Mouse (Mus musculus): Measurements from ENCODE around the gene Spo11. TPM values are rescaled to one million over a fixed set of nuclear protein-coding genes. Genes with fewer than 3 reads are reported as not detected.
A peak's percentile ranks its signal among the peaks of the same experiment; 100 is the strongest.

The Spo11 gene
- polyA plus RNA-seq, 1 experiment from 2014 or later, result 0.04 TPM

GRCm38 (mm10) chr2:173023371-173023851 lies 45.9 kb downstream of the Spo11 start:
- H3K4me1 ChIP-seq (ENCODE audit: control insufficient read depth, insufficient read depth, low read length), result peaks cover 70% of the 10 kb centered on the region
- H3K4me2 ChIP-seq (ENCODE audit: low read depth, low read length), result peak overlapping the region; percentile 86
- H3K4me3 ChIP-seq (ENCODE audit: low read length), result peak overlapping the region; percentile 73
- peak overlapping the region; percentile 81 for H3K9ac ChIP-seq (ENCODE audit: low read depth, low read length)
- 59% methylated on average over 7 of the region's 7 CpGs for WGBS
- H3K27ac ChIP-seq (ENCODE audit: low read length), result peak overlapping the region; percentile 50
- peak; percentile 39 for ATAC-seq
- no peaks in the 10 kb centered on the region for H3K9me3 ChIP-seq (ENCODE audit: control insufficient read depth, low read length)
- no peaks in the 10 kb centered on the region for H3K27me3 ChIP-seq (replicated peaks; ENCODE audit: control insufficient read depth, insufficient read depth, low read length)
- H3K36me3 ChIP-seq (ENCODE audit: control insufficient read depth, insufficient read depth, low read length), result 0 out of 2 replicates have a peak, but pooled peaks cover 3% of the 10 kb centered on the region

GRCm38 (mm10) chr2:173023966-173024365 lies 46.5 kb downstream of the Spo11 start:
- Histone ChIP-seq H3K9ac (ENCODE audit: low read depth, low read length) (peak overlapping the region; percentile 81; the same call in 1 of the 2 replicates), H3K4me1 (ENCODE audit: control insufficient read depth, insufficient read depth, low read length) (peaks cover 65% of the 10 kb centered on the region), H3K9me3 (ENCODE audit: control insufficient read depth, low read length) (no peaks in the 10 kb centered on the region), H3K36me3 (ENCODE audit: control insufficient read depth, insufficient read depth, low read length) (0 out of 2 replicates have a peak, but pooled peaks cover 3% of the 10 kb centered on the region), H3K4me2 (ENCODE audit: low read depth, low read length) (peak overlapping the region; percentile 86), H3K27ac (ENCODE audit: low read length) (peak overlapping the region; percentile 50; the same call in 1 of the 2 replicates), H3K27me3 (replicated peaks; ENCODE audit: control insufficient read depth, insufficient read depth, low read length) (no peaks in the 10 kb centered on the region), H3K4me3 (ENCODE audit: low read length) (peak overlapping the region; percentile 73)
- ATAC-seq, result peak; percentile 10
- 66% methylated on average over 4 of the region's 4 CpGs for WGBS

GRCm38 (mm10) chr2:173024392-173024791 lies 46.9 kb downstream of the Spo11 start:
- peaks cover 62% of the 10 kb centered on the region for H3K4me1 ChIP-seq (ENCODE audit: control insufficient read depth, insufficient read depth, low read length)
- no peak for ATAC-seq

GRCm38 (mm10) chr2:173024938-173025337 lies 47.4 kb downstream of the Spo11 start:
- no peak overlapping the region for H3K27ac ChIP-seq (ENCODE audit: low read length)
- 0 out of 2 replicates have a peak overlapping the region, but pooled peaks have one; percentile 86 for H3K4me2 ChIP-seq (ENCODE audit: low read depth, low read length)
- no peak for ATAC-seq
- H3K9me3 ChIP-seq (ENCODE audit: control insufficient read depth, low read length), result no peaks in the 10 kb centered on the region
- H3K36me3 ChIP-seq (ENCODE audit: control insufficient read depth, insufficient read depth, low read length), result 0 out of 2 replicates have a peak, but pooled peaks cover 3% of the 10 kb centered on the region
- H3K27me3 ChIP-seq (replicated peaks; ENCODE audit: control insufficient read depth, insufficient read depth, low read length), result no peaks in the 10 kb centered on the region
- H3K9ac ChIP-seq (ENCODE audit: low read depth, low read length), result peak overlapping the region; percentile 39
- H3K4me3 ChIP-seq (ENCODE audit: low read length), result no peak overlapping the region
- peaks cover 62% of the 10 kb centered on the region for H3K4me1 ChIP-seq (ENCODE audit: control insufficient read depth, insufficient read depth, low read length)
- WGBS, result 31% methylated on average over 4 of the region's 4 CpGs

More at GRCm38 (mm10) chr2:173024392-173024791, 46.9 kb downstream of the Spo11 start:
- H3K36me3 ChIP-seq (ENCODE audit: control insufficient read depth, insufficient read depth, low read length), result 0 out of 2 replicates have a peak, but pooled peaks cover 3% of the 10 kb centered on the region
- no peak overlapping the region for H3K27ac ChIP-seq (ENCODE audit: low read length)
- H3K9me3 ChIP-seq (ENCODE audit: control insufficient read depth, low read length), result no peaks in the 10 kb centered on the region
- peak overlapping the region; percentile 81 for H3K9ac ChIP-seq (ENCODE audit: low read depth, low read length)
- peak overlapping the region; percentile 86 for H3K4me2 ChIP-seq (ENCODE audit: low read depth, low read length)
- H3K4me3 ChIP-seq (ENCODE audit: low read length), result peak overlapping the region; percentile 73; the same call in 1 of the 2 replicates
- H3K27me3 ChIP-seq (replicated peaks; ENCODE audit: control insufficient read depth, insufficient read depth, low read length), result no peaks in the 10 kb centered on the region
- 68% methylated on average over 8 of the region's 8 CpGs for WGBS

DNA sequence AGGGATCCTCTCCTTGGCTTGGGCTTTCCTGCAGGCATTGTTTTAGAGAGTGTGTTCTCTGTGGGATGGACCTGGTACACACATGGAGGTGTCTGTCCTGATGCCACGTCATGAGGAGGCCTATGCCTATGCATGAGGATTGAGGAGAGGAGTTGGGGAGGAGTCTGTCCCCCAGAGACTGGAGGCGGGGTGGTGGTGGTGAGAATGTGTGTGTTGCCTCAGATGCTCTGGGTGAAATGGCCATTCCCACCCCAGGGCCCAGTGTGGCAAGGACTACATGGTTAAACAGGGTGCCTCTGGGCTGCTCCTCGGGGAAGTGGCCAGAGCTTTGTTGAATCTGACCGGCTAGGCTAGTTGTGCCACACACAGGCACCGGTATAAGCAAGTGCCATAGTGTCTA lies 48.8 kb downstream of the Spo11 start:
- Histone ChIP-seq H3K4me3 (ENCODE audit: low read length) (0 out of 2 replicates have a peak overlapping the region, but pooled peaks have one; percentile 2), H3K27me3 (replicated peaks; ENCODE audit: control insufficient read depth, insufficient read depth, low read length) (no peaks in the 10 kb centered on the region), H3K9me3 (ENCODE audit: control insufficient read depth, low read length) (no peaks in the 10 kb centered on the region), H3K4me1 (ENCODE audit: control insufficient read depth, insufficient read depth, low read length) (peaks cover 67% of the 10 kb centered on the region), H3K4me2 (ENCODE audit: low read depth, low read length) (peak overlapping the region; percentile 15), H3K27ac (ENCODE audit: low read length) (peak overlapping the region; percentile 63), H3K36me3 (ENCODE audit: control insufficient read depth, insufficient read depth, low read length) (0 out of 2 replicates have a peak, but pooled peaks cover 3% of the 10 kb centered on the region), H3K9ac (ENCODE audit: low read depth, low read length) (peak overlapping the region; percentile 39)
- ATAC-seq, result no peak
- WGBS, result 56% methylated on average over 5 of the region's 5 CpGs

GRCm38 (mm10) chr2:173026688-173027131 lies 49.2 kb downstream of the Spo11 start:
- Histone ChIP-seq H3K9ac (ENCODE audit: low read depth, low read length) (peak overlapping the region; percentile 39; the same call in 1 of the 2 replicates), H3K36me3 (ENCODE audit: control insufficient read depth, insufficient read depth, low read length) (0 out of 2 replicates have a peak, but pooled peaks cover 3% of the 10 kb centered on the region), H3K27me3 (replicated peaks; ENCODE audit: control insufficient read depth, insufficient read depth, low read length) (no peaks in the 10 kb centered on the region), H3K4me2 (ENCODE audit: low read depth, low read length) (peak overlapping the region; percentile 15), H3K4me3 (ENCODE audit: low read length) (no peak overlapping the region), H3K9me3 (ENCODE audit: control insufficient read depth, low read length) (no peaks in the 10 kb centered on the region), H3K4me1 (ENCODE audit: control insufficient read depth, insufficient read depth, low read length) (peaks cover 67% of the 10 kb centered on the region), H3K27ac (ENCODE audit: low read length) (peak overlapping the region; percentile 63)
- peak; percentile 67 for ATAC-seq
- 58% methylated on average over 3 of the region's 3 CpGs for WGBS

GRCm38 (mm10) chr2:173027169-173027823 lies 49.8 kb downstream of the Spo11 start:
- Histone ChIP-seq H3K4me1 (ENCODE audit: control insufficient read depth, insufficient read depth, low read length) (peaks cover 67% of the 10 kb centered on the region), H3K4me3 (ENCODE audit: low read length) (no peak overlapping the region), H3K9ac (ENCODE audit: low read depth, low read length) (peak overlapping the region; percentile 39; the same call in 1 of the 2 replicates), H3K27ac (ENCODE audit: low read length) (peak overlapping the region; percentile 63), H3K9me3 (ENCODE audit: control insufficient read depth, low read length) (no peaks in the 10 kb centered on the region), H3K36me3 (ENCODE audit: control insufficient read depth, insufficient read depth, low read length) (0 out of 2 replicates have a peak, but pooled peaks cover 3% of the 10 kb centered on the region), H3K27me3 (replicated peaks; ENCODE audit: control insufficient read depth, insufficient read depth, low read length) (no peaks in the 10 kb centered on the region), H3K4me2 (ENCODE audit: low read depth, low read length) (peak overlapping the region; percentile 15; the same call in 1 of the 2 replicates)
- WGBS, result 84% methylated on average over 6 of the region's 6 CpGs
- no peak for ATAC-seq

GRCm38 (mm10) chr2:173027824-173028495 lies 50.5 kb downstream of the Spo11 start:
- 0 out of 2 replicates have a peak overlapping the region, but pooled peaks have one; percentile 63 for H3K27ac ChIP-seq (ENCODE audit: low read length)
- WGBS, result 67% methylated on average over 4 of the region's 4 CpGs

GRCm38 (mm10) chr2:173028508-173029031 lies 51.1 kb downstream of the Spo11 start:
- H3K27ac ChIP-seq (ENCODE audit: low read length), result no peak overlapping the region
- peaks cover 5% of the 10 kb centered on the region; the same call in 1 of the 2 replicates for H3K36me3 ChIP-seq (ENCODE audit: control insufficient read depth, insufficient read depth, low read length)
- 84% methylated on average over 3 of the region's 3 CpGs for WGBS
- H3K9me3 ChIP-seq (ENCODE audit: control insufficient read depth, low read length), result no peaks in the 10 kb centered on the region
- no peak overlapping the region for H3K4me3 ChIP-seq (ENCODE audit: low read length)
- no peak overlapping the region for H3K4me2 ChIP-seq (ENCODE audit: low read depth, low read length)
- ATAC-seq, result no peak
- H3K9ac ChIP-seq (ENCODE audit: low read depth, low read length), result no peak overlapping the region
- peaks cover 61% of the 10 kb centered on the region for H3K4me1 ChIP-seq (ENCODE audit: control insufficient read depth, insufficient read depth, low read length)
- H3K27me3 ChIP-seq (replicated peaks; ENCODE audit: control insufficient read depth, insufficient read depth, low read length), result no peaks in the 10 kb centered on the region

More at GRCm38 (mm10) chr2:173027824-173028495, 50.5 kb downstream of the Spo11 start:
- H3K9ac ChIP-seq (ENCODE audit: low read depth, low read length), result no peak overlapping the region
- peaks cover 63% of the 10 kb centered on the region for H3K4me1 ChIP-seq (ENCODE audit: control insufficient read depth, insufficient read depth, low read length)
- H3K36me3 ChIP-seq (ENCODE audit: control insufficient read depth, insufficient read depth, low read length), result peaks cover 5% of the 10 kb centered on the region; the same call in 1 of the 2 replicates
- H3K4me3 ChIP-seq (ENCODE audit: low read length), result no peak overlapping the region
- no peak for ATAC-seq
- H3K9me3 ChIP-seq (ENCODE audit: control insufficient read depth, low read length), result no peaks in the 10 kb centered on the region
- H3K4me2 ChIP-seq (ENCODE audit: low read depth, low read length), result no peak overlapping the region
- H3K27me3 ChIP-seq (replicated peaks; ENCODE audit: control insufficient read depth, insufficient read depth, low read length), result no peaks in the 10 kb centered on the region

Data from intestine, embryonic 16.5 days (tissue).